Mouse (Mus musculus) layer of hippocampus, adult 2 months (tissue): Measurements from ENCODE around the gene Ctdspl. TPM values are rescaled to one million over a fixed set of nuclear protein-coding genes. Genes with fewer than 3 reads are reported as not detected.

Source experiments
- DNase-seq, 2 experiments: peaks; one replicate each; pipeline ENCODE4 v3.0.0; 2022; ENCODE audit warnings: low spot score in 2 of 2
- H3K27ac ChIP-seq: fragments of 200-600 bp; 2 replicates; pipeline ENCODE4 v1.8.1; 2022
- H3K4me3 ChIP-seq: fragments of 200-600 bp; 2 replicates; pipeline ENCODE4 v1.8.1; 2022; ENCODE audit warnings: mild to moderate bottlenecking
- CTCF ChIP-seq: fragments of 200-600 bp; conservative IDR thresholded peaks from 2 replicates; pipeline ENCODE4 v1.8.1; 2022; ENCODE audit warnings: antibody characterized with exemption, mild to moderate bottlenecking, moderate library complexity
- total RNA-seq, 2 experiments: library from RNA; stranded (reverse); gene quantifications; 2 replicates each; pipeline ENCODE4 v1.2.3; 2021

The Ctdspl gene
- total RNA-seq, 2 experiments from 2014 or later = 23.9 to 28.0 TPM

DNA sequence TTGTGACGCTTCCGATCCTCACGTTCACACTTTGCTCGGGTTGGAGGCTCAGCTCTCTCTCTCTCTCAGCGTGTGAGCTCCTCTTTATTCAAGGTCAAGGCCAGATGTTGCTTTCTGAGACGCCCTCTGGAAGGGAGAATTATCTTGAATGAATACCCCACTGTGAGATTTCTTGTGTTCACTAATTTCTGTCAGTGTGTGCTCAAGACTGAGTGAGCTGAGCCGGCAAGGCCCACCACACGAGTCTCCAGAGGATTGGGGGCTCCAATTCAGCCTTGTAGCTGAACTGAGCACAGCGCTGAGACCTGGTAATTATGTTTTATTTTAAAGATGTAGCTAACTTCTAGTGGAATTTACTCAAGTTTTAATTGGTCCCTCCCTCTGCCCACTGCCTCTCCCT lies 106.3 kb downstream of the Ctdspl start:
- peak overlapping the region; percentile 78 for H3K27ac ChIP-seq

DNA sequence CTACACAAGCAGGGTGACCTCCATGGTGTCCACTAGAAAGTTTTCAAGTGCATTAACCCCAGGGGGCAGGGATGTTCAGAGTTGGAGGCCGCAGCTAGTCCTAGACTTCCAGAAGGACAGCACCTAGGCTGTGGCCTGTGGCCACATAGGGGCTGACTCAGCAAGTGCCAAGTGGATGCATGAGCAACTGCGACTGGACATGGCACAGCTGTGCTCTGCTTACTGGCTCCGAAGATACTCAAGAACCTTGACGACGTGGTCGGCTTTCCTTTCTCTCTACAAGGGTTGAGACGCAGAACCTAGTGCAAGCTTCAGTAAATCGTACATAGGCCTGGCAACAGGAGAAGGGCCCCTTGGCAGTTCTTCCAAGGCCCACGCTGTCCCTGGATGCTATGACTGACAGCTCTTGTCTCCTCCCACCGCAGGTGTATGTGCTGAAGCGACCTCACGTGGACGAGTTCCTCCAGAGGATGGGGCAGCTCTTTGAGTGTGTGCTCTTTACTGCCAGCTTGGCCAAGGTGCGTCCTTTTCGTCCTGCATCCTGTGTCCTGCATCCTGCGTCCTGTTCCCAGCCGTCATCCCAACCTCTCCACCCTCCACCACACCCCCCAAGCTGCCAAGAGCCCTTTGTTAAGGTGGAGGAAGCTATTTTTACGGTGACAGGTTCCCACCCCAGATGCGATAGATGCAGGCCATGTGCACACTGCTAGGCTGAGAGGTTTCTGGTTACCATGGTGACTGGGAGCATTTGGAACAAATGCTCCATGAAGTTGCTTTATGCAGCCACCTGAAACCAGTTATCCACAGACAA lies 107.1 kb downstream of the Ctdspl start:
- Histone ChIP-seq H3K4me3 (no peak overlapping the region), H3K27ac (peak overlapping the region; percentile 78)
- TF ChIP-seq CTCF = no peak
- DNase-seq = peak; percentile 50 to 66

More for the DNA sequence above, 106.3 kb downstream of the Ctdspl start:
- H3K4me3 ChIP-seq = no peak overlapping the region
- DNase-seq = no peak
- TF ChIP-seq CTCF = no peak

DNA sequence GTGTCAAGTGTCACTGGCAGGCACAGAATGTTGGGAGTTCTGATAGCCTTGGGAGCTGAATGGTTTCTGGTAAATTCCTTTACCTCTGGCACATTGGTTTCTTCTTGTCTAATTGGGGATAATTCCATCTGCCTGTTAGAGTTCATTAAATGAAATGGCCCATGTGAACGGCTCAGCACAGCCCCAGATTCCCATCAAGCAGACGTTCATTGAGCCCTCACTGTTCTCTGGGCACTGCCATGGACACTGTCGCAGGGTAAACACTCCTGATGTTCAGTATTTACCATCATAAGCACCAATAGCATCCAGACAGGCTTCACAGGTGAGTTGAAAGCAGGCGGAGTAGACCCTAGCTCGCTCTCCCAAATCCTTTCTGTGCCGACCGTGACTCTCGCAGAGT lies 107.8 kb downstream of the Ctdspl start:
- DNase-seq = no peak
- Histone ChIP-seq H3K27ac (peak overlapping the region; percentile 78), H3K4me3 (no peak overlapping the region)
- TF ChIP-seq CTCF = no peak

DNA sequence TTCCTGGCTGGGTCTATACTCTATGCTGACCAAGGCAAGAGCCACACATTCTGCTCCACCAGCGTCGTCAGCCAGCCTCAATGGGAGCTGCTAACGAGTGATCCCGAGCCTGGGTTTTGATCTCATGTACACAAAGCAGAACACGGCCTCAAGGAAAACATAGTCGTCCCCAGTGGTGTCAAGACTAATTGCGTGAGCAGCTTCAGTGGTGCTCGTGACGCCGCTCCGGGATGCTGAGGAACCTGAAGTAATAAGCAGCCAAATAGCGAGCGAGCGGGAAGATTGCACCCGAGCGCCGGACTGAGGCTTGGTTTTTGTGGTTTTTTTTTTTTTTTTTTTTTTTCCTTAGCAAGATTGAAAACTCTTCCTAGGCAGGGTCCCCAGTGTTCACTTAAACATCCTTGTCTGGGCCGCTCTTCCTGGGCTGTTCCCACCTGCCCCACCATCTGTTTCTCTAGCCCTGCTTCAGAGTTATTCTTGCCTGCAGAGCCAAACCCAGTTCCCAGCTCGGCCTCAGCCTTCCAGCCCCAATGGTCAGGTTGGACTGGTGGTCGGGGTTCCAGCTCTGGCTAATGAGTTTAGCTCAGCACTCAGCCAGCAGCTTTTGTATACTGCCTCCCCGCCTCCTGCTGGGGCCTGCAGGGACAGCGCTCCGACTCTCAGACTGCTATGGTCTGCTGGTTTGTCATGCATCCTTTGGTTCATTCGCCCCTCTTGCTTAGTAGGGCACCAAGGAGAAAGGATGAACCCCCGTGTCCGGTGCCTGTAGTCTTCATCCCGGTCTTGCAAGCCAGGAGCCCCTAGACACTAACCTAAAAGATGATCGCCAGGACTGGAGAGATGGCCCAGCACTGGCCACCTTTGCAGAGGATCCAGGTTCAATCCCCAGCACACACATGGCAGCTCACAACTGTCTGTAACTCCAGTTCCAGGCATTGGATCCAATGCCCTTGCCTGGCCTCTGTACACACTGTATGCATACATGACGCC lies 108.7 kb downstream of the Ctdspl start:
- Histone ChIP-seq H3K27ac (no peak overlapping the region), H3K4me3 (no peak overlapping the region)
- DNase-seq = no peak
- no peak for TF ChIP-seq CTCF

DNA sequence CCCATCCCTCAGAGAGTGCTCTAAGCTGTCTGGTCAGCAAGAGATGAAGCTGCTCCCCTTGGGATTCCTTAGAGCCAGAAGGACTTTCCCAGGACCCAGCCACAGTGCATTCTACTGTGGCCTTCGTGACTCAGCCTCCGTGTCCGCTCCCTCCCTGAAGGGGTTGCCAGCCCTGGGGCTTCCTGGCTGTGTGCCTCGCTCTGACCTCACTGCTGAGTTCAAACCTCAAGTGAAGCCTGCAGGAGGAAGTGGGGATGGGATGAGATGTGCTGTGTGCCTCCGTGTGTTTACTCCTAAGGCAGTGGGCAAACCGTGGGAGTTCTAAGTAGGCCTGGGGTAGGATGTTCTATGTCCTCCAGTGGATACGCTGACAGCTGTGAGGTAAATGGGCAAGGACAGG lies 109.6 kb downstream of the Ctdspl start:
- no peak for DNase-seq
- H3K4me3 ChIP-seq = no peak overlapping the region
- no peak overlapping the region for H3K27ac ChIP-seq
- TF ChIP-seq CTCF = no peak

DNA sequence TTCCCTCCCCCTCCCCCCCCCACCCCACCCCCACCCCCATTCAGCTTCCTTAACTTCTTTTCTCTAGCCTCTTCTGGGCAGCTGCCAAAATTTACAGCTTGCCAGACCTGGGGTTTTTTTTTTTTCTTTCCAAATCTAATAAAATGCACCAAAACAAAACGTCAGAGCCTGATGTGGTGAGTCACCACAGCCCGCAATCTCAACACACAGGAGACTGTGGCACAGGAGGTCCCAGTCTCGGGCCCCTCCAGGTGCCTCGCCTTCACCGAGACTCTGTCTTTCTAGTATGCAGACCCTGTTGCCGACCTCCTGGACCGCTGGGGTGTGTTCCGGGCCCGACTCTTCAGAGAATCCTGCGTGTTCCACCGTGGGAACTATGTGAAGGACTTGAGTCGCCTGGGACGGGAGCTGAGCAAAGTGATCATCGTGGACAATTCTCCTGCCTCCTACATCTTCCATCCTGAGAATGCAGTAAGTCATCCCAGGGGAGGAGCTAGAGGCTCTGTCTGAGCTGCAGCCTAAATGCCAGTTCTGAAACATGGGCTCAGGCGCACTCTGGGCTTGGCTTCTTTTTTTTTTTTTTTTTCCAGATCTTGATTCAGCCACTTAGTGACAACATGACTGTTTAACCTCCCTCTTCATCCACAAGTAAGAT lies 111.0 kb downstream of the Ctdspl start:
- Histone ChIP-seq H3K27ac (peak overlapping the region; percentile 37; the same call in 1 of the 2 replicates), H3K4me3 (no peak overlapping the region)
- TF ChIP-seq CTCF = no peak
- no peak for DNase-seq

DNA sequence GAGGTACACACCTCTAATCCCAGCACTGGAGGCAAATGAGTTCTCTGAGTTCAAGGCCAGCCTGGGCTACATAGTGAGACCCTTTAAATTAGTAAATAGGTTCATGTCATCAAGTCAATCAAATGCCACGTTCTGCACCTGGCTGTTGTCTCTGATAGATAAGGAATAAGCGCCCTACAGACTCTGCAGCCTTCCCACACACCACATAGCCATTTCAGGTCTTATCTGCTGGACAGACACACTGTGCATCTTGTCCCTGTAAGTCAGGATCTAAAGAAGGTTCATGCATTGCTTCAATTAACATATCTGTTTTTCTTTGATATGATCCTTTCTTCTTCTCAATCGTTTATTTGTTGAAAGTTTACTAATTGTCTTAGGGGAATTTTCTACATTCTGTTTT lies 112.3 kb downstream of the Ctdspl start:
- Histone ChIP-seq H3K4me3 (no peak overlapping the region), H3K27ac (no peak overlapping the region)
- no peak for TF ChIP-seq CTCF
- DNase-seq = no peak

DNA sequence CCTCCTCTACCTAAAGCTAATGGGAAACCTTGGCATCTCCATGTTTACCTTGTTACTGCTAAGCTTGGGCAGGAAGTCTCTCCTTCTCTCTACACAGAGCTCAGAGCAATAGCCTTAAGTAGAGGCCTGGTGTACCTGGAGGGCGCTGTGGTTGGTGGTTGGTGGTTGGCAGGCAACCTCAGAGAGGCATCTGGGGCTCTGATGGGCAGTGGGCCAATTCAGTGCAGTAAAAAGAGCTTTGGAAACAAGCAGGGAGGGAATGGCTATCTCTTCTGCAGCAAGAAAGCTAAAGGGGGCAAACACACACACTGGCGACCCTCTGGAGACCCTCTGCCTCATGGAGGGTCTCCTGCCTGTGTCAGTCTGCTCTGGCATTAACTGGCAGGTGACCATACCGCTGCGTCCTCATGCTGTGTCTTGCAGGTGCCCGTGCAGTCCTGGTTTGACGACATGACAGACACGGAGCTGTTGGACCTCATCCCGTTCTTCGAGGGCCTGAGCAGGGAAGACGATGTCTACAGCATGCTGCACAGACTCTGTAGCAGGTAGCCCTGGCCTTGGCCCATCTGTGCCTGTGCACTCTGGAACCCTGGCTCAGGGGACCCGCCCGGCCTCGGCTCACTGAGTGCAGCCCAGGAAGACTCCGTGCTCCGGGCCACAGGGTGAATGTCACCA lies 114.0 kb downstream of the Ctdspl start:
- H3K4me3 ChIP-seq = no peak overlapping the region
- no peak for TF ChIP-seq CTCF
- no peak for DNase-seq
- no peak overlapping the region for H3K27ac ChIP-seq

DNA sequence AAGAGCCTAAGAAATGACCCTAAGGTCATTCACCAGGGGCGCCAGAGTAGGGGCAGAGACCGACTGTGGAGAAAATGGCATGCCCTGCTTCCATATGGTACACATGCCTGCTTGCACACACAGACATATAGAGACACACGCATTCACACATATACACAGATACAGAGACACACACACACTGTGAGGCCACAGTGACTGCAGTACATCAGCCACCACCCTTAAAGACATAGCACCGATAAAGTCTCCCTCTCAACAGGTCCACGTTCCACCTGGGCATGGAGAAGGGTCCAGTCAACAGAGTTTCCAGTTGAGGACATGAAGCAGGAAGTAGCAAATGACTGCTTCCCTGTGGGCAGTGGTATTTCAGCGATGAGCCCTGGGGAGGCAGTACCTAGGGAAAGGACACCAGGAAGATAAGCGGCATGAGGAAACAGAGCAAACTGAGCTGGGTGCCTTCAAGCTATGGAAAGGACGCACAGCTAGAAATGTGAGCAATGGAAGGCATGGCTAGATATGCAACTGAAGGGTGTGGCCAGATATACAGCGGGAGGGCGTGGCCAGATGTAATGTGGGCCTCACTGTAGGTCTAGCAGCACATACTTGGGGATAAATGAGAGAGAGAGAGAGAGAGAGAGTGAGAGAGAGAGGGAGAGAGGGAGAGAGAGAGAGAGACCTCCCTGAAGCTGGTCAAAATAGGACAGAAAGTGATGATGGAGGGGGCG lies 122.1 kb downstream of the Ctdspl start:
- no peak for TF ChIP-seq CTCF
- Histone ChIP-seq H3K4me3 (no peak overlapping the region), H3K27ac (no peak overlapping the region)
- DNase-seq = no peak

DNA sequence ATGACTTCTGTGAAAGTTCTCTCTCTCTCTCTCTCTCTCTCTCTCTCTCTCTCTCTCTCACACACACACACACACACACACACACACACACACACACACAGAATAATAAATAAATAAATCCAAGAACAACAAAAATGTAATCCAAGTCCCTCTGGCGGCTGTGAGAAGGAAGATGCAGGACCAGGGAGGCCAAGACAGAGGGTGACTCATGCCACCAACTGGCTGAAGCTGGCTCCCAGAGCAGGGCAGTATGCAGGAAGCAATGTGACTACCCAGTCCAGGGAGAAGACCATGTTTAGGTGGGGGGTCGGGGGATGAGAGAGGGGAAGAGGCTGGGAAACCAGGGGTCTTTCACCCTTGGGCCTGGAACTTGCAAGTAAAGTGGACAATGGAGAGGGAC lies 124.9 kb downstream of the Ctdspl start:
- peak; percentile 21 for TF ChIP-seq CTCF
- DNase-seq = no peak
- H3K27ac ChIP-seq = no peak overlapping the region
- H3K4me3 ChIP-seq = no peak overlapping the region

DNA sequence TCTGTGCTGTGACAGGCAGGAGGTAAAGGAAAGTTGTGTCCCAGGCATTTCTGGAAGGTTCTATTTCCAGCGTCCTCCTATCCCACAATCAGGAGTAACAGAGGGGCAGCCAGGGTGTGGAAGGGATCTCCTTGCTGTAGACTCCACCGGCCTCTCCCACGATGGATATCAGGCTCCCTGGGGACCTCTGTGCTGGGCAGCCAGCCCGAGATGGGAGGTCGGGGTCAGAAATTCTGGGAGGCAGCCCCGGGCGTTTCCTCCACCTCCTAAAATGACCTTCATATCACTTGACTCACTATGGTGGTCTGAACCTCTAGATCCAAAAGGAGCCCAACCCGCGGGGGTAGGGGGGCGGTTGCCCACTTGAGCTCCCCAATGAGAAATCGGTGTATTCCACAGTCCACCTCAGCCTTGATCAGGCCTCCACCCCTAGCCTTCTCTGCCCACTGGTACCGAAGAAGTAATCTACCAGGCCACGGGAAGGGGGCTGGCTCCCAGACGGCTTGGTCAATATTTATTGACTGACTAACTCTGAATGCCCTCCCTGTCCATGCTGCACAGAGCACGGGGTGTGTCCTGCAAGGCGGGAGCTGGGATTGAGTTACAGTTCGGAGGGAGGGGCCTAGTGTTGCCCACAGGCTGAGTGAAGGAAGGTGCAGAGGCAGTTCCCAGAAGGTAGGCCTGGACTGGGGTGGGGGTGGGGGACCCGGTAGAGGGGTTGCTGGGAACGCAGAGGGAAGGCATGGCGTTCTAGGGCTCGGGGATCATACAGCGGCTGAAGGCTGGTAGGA lies 126.1 kb downstream of the Ctdspl start, which contains the start of gene Vill:
Gene Vill (plus strand): TSS at position 625 of the 791 bp plus-strand sequence.
- DNase-seq = no peak
- Histone ChIP-seq H3K27ac (no peak within 1 kb of the TSS), H3K4me3 (no peak within 1 kb of the TSS)
- TF ChIP-seq CTCF = no peak
